Mouse (Mus musculus): ENCODE measurements around the gene Hmgb1.

DNA sequence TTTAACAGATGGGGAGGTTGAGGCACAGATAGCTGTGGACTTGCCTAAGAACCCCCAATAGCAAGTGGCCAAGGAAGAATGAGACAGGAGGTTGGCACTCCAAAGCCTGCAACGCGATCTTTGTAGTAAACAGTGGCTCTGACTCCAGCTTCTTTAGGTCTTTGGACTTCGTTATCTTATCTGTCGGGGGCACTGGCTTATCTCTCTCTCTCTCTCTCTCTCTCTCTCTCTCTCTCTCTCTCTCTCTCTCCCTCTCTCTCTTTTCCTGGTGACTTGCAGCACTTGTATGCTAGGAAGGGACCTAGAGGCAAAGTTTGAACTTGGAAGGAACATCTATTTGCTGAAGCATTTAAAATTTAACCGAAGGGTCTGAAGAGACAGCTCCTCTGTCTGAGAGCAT lies 155.9 kb downstream of the Hmgb1 start:
- TF ChIP-seq CTCF (IDR thresholded peaks at IDR 0.05; ENCODE audit: low read depth): no peak
- no peak for TF ChIP-seq EP300 (IDR thresholded peaks at IDR 0.05; ENCODE audit: low read depth)

Measured in liver, postnatal 0 days (tissue).